8 mouse cellular contexts compared by ENCODE assay signal in genomic region chr3:30014962-30015660, GRCm38 (mm10).
DNase-seq lines count a peak whose midpoint lies in the region; ATAC-seq lines count a peak whose summit lies in the region.

No protein-coding gene starts in this region.

- peak; percentile 66 for ATAC-seq in embryonic facial prominence, embryonic 14.5 days (ENCODE audit: low read depth)
- no peak for ATAC-seq in heart, embryonic 13.5 days (ENCODE audit: extremely low read depth, insufficient number of reproducible peaks, low FRiP score, low TSS enrichment)
- ATAC-seq in kidney, embryonic 16.5 days (ENCODE audit: low FRiP score, low TSS enrichment) = peak; percentile 57; the same call in 1 of the 2 replicates
- no peak for ATAC-seq in liver, embryonic 11.5 days (replicated peaks; ENCODE audit: low FRiP score)
- ATAC-seq in neural tube, embryonic 13.5 days (ENCODE audit: low read depth) = peak; percentile 59

- H3K27me3 ChIP-seq in embryonic facial prominence, embryonic 14.5 days (replicated peaks; ENCODE audit: control insufficient read depth, insufficient read depth, low read length) = peaks cover 8% of the 10 kb centered on the region
- no peaks in the 10 kb centered on the region for H3K27me3 ChIP-seq in heart, embryonic 13.5 days (replicated peaks)
- no peaks in the 10 kb centered on the region for H3K27me3 ChIP-seq in kidney, embryonic 16.5 days (ENCODE audit: insufficient read depth, low read length)
- peaks cover 15% of the 10 kb centered on the region for H3K27me3 ChIP-seq in liver, embryonic 11.5 days (replicated peaks; ENCODE audit: control insufficient read depth, insufficient read depth, low read length)
- peaks cover 44% of the 10 kb centered on the region for H3K27me3 ChIP-seq in neural tube, embryonic 13.5 days

- 10% methylated on average over 10 of the region's 10 CpGs for WGBS in embryonic facial prominence, embryonic 14.5 days
- WGBS in heart, embryonic 13.5 days = 13% methylated on average over 10 of the region's 10 CpGs
- WGBS in kidney, embryonic 16.5 days = 9% methylated on average over 10 of the region's 10 CpGs
- WGBS in liver, embryonic 11.5 days = 10% methylated on average over 10 of the region's 10 CpGs
- 10% methylated on average over 10 of the region's 10 CpGs for WGBS in neural tube, embryonic 13.5 days

- peak; percentile 40 for DNase-seq in urinary bladder, adult 2 months (ENCODE audit: low spot score)
- no peak for DNase-seq in urinary bladder, postnatal 10 days (ENCODE audit: low spot score)
- peak; percentile 88 for DNase-seq in embryonic facial prominence, embryonic 14.5 days (ENCODE audit: low spot score)
- peak; percentile 45 for DNase-seq in liver, embryonic 11.5 days (ENCODE audit: low spot score)
- DNase-seq in urinary bladder, postnatal 36 days (ENCODE audit: low spot score in 2 of 2) = peak; percentile 72 to 76

- no peaks in the 10 kb centered on the region for H3K9me3 ChIP-seq in embryonic facial prominence, embryonic 14.5 days (ENCODE audit: control insufficient read depth, low read length)
- H3K9me3 ChIP-seq in heart, embryonic 13.5 days = no peaks in the 10 kb centered on the region
- H3K9me3 ChIP-seq in kidney, embryonic 16.5 days (ENCODE audit: low read length) = no peaks in the 10 kb centered on the region
- H3K9me3 ChIP-seq in liver, embryonic 11.5 days (ENCODE audit: control insufficient read depth, low read length) = no peaks in the 10 kb centered on the region
- no peaks in the 10 kb centered on the region for H3K9me3 ChIP-seq in neural tube, embryonic 13.5 days

- H3K4me3 ChIP-seq in embryonic facial prominence, embryonic 14.5 days (ENCODE audit: low read depth, low read length) = no peak overlapping the region
- H3K4me3 ChIP-seq in heart, embryonic 13.5 days = no peak overlapping the region
- H3K4me3 ChIP-seq in kidney, embryonic 16.5 days (ENCODE audit: low read length) = no peak overlapping the region
- no peak overlapping the region for H3K4me3 ChIP-seq in liver, embryonic 11.5 days (ENCODE audit: low read depth, low read length)
- no peak overlapping the region for H3K4me3 ChIP-seq in neural tube, embryonic 13.5 days

- H3K27ac ChIP-seq in embryonic facial prominence, embryonic 14.5 days (replicated peaks; ENCODE audit: low read depth, low read length) = no peak overlapping the region
- no peak overlapping the region for H3K27ac ChIP-seq in heart, embryonic 13.5 days (replicated peaks)
- peak overlapping the region; percentile 75; the same call in 1 of the 2 replicates for H3K27ac ChIP-seq in kidney, embryonic 16.5 days (ENCODE audit: low read length)
- H3K27ac ChIP-seq in liver, embryonic 11.5 days (ENCODE audit: low read depth, low read length) = no peak overlapping the region
- H3K27ac ChIP-seq in neural tube, embryonic 13.5 days (replicated peaks) = no peak overlapping the region

- no peaks in the 10 kb centered on the region for H3K36me3 ChIP-seq in embryonic facial prominence, embryonic 14.5 days (ENCODE audit: control insufficient read depth, insufficient read depth, low read length)
- H3K36me3 ChIP-seq in heart, embryonic 13.5 days = no peaks in the 10 kb centered on the region
- H3K36me3 ChIP-seq in kidney, embryonic 16.5 days (ENCODE audit: insufficient read depth, low read length) = no peaks in the 10 kb centered on the region
- H3K36me3 ChIP-seq in liver, embryonic 11.5 days (ENCODE audit: control insufficient read depth, insufficient read depth, low read length) = no peaks in the 10 kb centered on the region
- H3K36me3 ChIP-seq in neural tube, embryonic 13.5 days = no peaks in the 10 kb centered on the region

- H3K4me2 ChIP-seq in embryonic facial prominence, embryonic 14.5 days (ENCODE audit: low read depth, low read length) = 0 out of 2 replicates have a peak overlapping the region, but pooled peaks have one; percentile 1
- peak overlapping the region; percentile 8; the same call in 1 of the 2 replicates for H3K4me2 ChIP-seq in heart, embryonic 13.5 days
- no peak overlapping the region for H3K4me2 ChIP-seq in kidney, embryonic 16.5 days (replicated peaks; ENCODE audit: low read depth, low read length)
- no peak overlapping the region for H3K4me2 ChIP-seq in liver, embryonic 11.5 days
- no peak overlapping the region for H3K4me2 ChIP-seq in neural tube, embryonic 13.5 days

- no peak overlapping the region for H3K9ac ChIP-seq in embryonic facial prominence, embryonic 14.5 days (ENCODE audit: low read depth, low read length)
- no peak overlapping the region for H3K9ac ChIP-seq in heart, embryonic 13.5 days
- H3K9ac ChIP-seq in kidney, embryonic 16.5 days (replicated peaks; ENCODE audit: low read length) = no peak overlapping the region
- no peak overlapping the region for H3K9ac ChIP-seq in liver, embryonic 11.5 days (ENCODE audit: low read depth, low read length)
- no peak overlapping the region for H3K9ac ChIP-seq in neural tube, embryonic 13.5 days

- no peaks in the 10 kb centered on the region for H3K4me1 ChIP-seq in embryonic facial prominence, embryonic 14.5 days (ENCODE audit: control insufficient read depth, insufficient read depth, low read length)
- H3K4me1 ChIP-seq in heart, embryonic 13.5 days = peaks cover 26% of the 10 kb centered on the region
- peaks cover 31% of the 10 kb centered on the region for H3K4me1 ChIP-seq in kidney, embryonic 16.5 days (ENCODE audit: insufficient read depth, low read length)
- H3K4me1 ChIP-seq in liver, embryonic 11.5 days (replicated peaks; ENCODE audit: control insufficient read depth, insufficient read depth, low read length) = no peaks in the 10 kb centered on the region
- H3K4me1 ChIP-seq in neural tube, embryonic 13.5 days (replicated peaks) = peaks cover 23% of the 10 kb centered on the region

Comparison
In these comparisons a context has a peak if more than half of its experiments do, and no peak if none do; other contexts are left out.
1. ATAC-seq: peak in embryonic facial prominence, embryonic 14.5 days (single experiment), kidney, embryonic 16.5 days (single experiment) and neural tube, embryonic 13.5 days (single experiment); none in heart, embryonic 13.5 days (single experiment) and liver, embryonic 11.5 days (single experiment).
2. H3K4me2 ChIP-seq: peak in embryonic facial prominence, embryonic 14.5 days (single experiment) and heart, embryonic 13.5 days (single experiment); none in kidney, embryonic 16.5 days (single experiment), liver, embryonic 11.5 days (single experiment) and neural tube, embryonic 13.5 days (single experiment).